Mouse (Mus musculus): Measurements from ENCODE around the gene Polr3h.
A peak's percentile ranks its signal among the peaks of the same experiment; 100 is the strongest.

Polr3h gene

DNA sequence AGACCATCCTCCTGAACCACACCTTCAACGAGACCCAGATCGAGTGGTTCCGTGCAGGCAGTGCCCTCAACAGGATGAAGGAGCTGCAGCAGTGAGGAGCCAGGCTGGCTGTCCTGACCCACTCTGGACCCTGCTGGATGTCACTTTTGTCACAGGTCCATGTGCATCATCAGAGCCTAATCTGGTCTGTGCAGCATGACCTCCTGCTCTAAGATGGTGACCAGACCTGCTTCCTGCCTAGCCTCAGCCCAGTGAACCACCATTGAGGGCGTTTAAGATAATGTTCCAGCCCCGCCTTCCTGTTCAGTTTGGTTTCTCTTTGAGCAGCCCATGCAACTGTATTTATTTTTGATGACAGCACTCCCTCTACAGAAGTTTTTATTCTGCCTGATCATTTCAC is 11.4 kb downstream of the Polr3h start:
- DNase-seq, result no peak

DNA sequence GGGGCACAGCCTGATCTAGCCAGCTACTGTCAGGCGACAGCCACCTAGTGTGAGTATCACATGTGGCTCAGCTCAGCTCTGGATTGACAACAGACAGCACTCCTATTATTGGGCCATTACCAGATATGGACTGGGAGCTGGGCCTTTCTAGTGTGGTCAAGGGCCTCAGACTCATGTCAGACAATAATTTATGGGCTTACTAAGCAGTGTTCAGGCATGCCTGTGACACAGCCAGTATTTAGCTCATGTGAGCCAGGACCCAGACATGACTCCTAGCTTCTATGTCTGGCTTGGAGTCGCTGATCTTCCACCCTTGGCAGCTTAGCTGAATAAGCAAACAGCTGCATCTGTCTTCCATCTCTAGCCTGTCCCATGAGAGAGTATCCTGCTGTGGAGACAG is 13.5 kb downstream of the Polr3h start:
- DNase-seq, result no peak

DNA sequence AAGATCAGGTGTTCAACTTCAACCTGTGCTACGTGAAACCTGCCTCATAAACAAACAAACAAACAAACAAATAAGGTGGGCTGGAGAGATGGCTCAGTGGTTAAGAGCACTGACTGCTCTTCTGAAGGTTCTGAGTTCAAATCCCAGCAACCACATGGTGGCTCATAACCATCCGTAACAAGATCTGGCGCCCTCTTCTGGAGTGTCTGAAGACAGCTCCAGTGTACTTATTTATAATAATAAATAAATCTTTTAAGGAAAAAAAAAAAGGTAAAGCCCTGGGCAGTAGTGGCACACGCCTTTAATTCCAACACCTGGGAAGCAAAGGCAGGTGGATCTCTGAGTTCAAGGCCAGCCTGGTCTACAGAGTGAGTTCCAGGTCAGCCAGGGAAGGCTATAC is 17.3 kb downstream of the Polr3h start:
- peak in 1 of 2 experiments; percentile 24 for DNase-seq

DNA sequence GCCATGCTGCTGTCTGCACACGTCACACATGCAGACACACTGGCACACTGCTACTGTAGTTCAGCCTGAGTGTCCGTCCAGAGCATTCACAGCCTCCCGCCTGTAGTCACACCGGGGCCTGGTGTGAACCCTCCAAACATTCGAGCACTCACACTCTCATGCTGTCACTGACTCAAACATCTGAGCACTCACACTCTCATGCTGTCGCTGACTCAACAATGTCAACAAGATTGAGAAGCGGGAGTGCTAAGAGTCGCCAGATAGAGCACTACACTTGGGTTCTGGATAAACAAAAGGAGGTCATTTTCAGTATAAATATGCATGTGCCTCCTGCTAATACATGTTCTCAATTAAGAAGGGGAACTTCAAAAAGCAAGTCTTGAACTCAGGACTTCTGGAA is 18.1 kb downstream of the Polr3h start:
- no peak for DNase-seq

DNA sequence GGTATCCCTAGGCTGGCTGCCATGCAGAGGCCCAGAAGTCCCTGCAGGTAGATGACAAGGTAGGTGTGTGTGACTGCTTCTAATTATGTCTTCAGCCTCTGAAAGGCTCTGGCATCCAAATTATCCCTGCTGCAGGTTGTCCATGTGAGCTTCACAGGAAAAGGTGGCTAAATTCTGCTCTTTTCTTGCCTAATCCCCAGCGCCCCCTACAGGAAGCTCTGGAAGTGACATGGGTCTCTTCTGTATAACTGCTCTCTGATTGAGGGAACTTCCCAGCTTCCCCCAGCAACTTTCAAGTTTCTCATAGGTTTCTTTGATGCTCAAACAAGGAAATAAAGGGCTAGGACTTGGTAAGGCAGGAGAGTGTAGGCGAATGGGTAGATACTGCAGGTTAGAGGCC is 21.1 kb downstream of the Polr3h start:
- DNase-seq, result peak; percentile 88 to 89

DNA sequence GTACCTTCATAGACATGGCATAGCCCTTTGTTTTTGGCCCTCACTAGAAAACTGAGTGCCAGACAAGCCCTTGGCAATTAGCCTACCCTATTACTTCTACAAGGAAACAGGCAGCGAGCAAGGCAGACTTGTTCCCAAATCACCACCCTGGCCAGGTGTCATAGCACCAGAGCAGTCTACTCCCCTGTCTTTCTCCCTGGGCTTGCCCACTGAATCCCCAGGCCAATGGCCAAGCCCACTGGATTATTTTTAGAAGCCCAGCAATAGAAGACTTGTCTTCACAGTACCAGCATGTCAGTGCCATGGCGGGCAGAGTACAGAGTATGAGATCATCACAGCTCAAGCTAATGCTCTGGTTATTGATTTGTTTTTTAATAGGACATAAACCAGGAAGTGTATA is 27.3 kb downstream of the Polr3h start:
- DNase-seq, result no peak

DNA sequence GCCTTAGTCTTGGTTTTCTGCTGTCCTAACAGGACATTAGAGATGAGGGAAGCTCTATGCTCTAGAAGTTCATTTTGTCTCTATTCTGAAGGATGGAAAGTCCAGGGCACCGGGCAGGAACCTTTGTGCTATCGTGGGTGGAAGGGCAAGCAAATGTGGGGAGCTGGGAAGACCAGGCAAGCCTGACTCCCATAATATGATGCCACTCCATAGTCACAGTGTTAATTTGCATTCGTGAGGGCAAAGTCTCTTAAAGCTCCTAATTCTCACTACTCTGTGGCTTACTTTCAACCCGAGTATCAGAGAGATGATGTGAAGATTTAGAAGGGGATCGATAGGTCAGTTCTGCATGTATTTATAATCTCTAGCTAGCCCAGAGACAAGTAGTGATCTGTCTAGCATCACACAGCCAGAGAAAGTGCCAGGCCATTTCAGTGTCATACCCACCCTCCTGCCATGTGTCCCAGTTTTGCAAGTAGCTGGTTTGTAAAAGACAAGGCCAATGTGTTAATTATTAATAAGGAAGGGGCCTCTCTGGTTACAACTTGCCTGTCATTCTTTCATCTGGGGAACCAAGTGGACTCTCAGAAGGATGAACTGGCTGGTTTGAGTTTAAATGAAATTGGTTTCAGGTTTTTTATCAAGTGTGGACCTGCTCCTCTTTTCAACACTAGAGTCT is 28.3 kb downstream of the Polr3h start:
- no peak for DNase-seq

DNA sequence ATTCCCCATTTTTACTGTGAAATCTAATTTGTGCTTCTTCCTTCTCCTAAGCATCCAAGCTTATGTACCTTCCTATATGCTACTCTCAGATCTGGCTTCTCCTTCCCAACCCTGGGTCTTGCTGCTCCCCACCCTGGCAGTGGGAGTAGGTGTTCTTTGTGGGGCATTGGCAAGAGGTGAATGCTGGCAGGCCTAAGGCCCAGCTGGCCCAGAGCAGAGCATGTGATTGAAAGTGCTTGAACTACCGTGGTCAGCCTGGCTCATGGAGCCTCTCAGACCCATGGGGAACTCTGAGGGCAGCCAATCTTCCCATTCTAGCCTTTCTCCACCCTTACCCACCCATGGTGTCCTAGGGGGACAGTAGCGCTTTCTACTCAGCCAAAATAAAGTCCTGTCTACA is 29.6 kb downstream of the Polr3h start:
- DNase-seq, result no peak

DNA sequence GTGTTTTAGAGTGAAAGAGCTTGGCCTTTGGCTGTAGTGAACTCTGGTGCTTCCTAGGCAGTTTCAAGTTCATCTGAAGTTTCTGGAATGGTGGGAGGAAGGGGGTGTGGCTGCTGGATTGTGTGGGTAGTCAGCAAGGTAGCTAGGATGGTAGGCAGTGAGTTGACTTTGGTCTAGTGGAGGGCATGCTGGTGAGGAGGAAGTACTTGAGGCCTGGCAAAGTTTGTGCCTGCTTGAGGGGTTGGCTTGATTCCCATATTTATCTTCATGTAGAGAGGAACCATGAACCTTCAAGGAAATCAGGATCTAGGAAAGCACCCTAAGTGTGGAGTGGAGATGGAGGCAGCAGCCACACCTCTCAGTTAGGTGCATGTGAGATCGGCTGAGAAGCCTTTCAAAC is 32.0 kb downstream of the Polr3h start:
- DNase-seq, result no peak

DNA sequence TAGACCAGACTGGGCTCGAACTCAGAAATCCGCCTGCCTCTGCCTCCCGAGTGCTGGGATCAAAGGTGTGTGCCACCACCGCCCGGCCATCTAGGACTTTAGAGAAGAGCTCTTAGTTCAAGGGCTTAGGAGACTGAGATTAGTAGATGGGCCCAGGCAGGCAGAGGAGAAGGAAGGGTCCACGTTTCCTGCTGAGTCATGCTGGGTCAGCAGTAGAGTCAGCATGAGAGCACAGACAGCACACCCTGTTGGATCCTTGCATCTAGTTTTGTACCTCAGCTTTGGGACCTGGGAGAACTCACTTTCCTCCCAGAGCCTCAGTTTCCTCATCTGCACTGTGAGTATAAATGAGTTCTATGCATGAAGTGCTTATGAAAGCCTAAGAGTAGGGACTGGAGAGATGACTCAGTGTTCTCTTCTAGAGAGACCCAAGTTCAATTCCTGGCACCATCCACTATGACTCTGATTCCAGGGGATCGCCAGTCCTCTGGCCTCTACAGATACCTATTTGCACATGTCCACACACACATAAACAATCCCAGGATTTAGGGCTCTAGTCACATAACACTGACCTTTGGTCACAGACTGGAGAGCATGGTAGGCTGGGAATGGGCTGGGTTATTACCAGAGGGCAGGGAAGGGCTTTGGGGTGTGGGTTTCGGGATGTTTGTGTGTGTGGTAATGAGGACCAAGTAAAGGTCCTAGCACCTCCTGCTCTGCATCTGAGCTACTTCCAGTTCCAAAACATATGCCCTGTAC is 34.0 kb downstream of the Polr3h start:
- no peak for DNase-seq

DNA sequence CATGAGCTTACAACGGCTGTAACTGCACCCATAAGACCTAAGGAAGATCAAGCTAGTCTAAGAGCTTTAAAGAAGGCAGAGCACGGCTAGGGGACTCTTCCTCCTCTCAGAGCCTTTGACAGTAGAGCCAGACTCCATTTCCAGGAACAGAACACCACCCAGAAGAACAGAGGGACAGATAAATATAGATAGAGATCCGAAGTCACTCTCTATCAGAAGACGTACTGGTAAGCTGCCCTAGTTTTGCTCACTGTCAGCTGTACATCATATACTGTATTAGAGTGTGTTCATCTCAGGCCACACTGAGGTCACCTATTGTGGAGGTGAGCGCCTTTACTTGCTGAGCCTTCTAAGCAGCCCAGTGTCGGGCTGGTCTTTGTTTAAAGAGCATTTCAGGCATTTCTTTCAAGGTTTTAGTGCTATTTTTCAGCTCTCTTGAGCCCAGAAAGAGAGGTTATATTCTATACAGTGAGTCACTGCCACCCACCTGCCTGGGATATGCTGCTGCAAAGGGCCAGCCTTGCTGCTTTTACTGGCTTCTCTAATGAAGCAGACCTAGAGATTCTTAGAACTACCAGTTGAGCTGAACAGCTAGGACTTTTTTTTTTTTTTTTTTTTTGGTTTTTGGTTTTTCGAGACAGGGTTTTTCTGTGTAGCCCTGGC is 34.8 kb downstream of the Polr3h start:
- DNase-seq, result no peak

DNA sequence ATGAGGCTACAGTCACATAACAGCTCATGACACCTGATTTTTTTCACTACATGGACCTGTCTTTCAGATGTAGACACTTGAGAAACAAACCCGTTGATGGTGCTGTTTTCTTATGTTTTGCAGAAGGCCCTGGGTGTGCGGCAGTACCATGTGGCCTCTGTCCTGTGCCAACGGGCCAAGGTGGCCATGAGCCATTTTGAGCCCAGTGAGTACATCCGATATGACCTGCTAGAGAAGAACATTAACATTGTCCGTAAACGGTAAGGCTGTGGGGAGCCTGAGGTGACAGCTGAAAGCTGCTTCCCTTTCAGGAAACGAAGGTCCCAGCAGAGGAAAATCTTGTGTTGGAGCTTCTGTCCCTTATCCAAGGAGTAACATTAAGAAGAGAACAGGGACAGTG is 36.9 kb downstream of the Polr3h start:
- no peak for DNase-seq

DNA sequence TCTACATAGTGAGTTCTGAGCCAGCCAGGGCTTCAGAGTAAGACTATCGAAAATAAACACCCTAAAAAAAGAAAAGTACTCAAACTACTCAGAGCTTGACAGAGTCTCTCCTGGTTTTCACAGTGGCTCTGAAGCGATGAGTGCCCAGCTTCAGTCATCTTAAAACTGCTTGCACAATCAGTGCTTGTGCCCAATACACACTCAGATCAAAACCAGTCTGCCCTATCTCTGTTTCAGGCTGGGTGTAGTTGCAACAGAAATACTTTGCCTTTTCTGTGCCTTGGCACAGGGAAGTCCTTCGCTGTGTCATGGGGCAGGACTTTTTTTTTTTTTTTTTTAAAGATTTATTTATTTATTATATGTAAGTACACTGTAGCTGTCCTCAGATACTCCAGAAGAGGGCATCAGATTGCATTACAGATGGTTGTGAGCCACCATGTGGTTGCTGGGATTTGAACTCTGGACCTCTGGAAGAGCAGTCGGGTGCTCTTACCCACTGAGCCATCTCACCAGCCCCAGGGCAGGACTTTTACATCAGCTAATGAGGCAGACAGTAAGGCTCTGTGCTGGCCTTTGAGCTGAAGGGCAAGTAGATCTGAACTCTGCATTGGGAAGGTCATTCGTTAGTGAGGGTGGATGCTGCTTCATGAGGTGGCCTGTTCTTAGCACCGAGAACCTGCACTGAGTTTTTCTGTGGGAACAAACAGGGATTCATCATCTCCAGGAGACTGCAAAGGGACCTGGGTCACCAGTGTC is 39.1 kb downstream of the Polr3h start:
- no peak for DNase-seq

DNA sequence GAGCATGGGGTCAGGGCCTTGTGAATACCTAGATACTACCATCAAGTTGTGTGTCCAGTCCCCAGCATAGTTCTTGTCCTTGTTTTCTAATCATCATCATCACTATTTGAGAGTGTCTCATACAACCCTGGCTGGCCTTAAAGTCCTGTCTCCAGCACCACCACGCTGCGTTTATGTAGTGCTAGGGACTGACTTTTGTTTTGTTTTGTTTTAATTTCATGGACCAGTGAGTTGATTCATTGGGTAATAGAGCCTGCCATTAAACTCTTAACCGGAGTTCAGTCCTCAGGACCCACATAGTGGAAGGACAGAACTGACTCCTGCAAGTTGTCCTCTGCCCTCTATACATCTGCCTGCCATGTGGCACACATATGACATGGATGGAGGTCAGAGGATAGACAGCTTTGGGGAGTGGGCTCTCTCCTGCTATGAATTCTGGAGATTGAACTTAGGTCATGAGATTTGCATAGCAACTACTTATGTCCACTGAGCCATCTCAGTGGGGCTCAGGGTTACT is 40.6 kb downstream of the Polr3h start:
- no peak for DNase-seq

DNA sequence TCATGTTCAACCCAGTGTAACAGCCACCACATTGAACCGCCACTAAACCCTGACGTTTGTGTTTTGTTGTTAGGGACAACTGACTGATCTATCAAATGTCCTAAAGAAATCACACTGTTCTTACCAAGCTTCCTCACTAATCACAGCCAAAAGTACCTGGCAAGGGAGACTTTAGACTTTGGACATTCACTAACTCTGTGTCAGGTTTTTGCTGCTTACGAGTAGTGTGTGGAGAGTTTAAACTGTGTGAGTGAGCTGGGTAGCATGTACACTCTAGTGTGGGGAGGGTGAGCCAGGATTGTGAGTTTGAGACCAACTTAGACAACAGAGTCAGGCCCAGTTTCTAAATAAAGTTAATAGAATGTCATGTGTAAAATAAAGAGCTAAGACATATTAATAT is 43.7 kb downstream of the Polr3h start:
- no peak for DNase-seq

DNA sequence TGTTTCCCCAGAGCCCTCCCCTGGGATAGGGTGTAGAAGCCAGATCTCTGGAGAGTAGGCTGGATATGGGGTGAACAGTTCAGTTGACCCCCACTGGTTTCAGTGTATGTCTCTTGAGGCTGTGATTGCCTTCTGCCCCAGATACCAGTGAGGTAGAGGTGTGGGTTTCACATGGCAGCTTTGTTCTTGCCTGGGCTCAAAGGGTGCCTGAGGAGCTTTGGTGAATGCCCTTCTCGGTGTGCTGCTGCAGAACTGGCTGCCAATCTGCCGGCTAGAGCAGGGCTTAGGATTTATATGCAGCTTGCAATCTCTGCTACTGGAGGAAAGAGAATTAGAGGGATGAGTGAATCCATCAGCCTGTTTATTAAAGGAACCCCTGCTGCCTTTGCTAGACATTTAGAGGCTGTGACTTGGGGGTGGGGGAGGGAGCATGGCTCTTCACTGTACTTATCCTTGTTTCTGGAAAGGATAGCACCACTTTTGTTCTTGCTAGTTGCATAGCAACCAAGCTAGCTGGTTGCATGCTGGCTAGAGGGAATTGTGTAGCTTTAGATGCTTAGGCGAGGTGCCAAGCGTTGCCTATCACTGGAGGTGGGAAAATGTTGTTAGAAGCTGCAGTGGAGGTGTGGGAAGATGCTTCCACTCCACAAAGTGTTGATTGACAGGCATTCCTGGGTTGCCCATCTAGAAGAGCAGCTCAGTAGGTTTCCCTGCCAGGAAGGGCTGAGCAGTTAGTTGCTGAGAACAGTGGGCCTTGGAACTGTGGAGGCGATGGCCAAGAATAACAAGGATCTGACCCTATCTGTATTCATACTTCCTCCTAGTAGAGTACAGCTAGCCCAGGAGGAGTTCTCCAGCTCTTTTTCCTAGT is 46.3 kb downstream of the Polr3h start:
- DNase-seq, result no peak

DNA sequence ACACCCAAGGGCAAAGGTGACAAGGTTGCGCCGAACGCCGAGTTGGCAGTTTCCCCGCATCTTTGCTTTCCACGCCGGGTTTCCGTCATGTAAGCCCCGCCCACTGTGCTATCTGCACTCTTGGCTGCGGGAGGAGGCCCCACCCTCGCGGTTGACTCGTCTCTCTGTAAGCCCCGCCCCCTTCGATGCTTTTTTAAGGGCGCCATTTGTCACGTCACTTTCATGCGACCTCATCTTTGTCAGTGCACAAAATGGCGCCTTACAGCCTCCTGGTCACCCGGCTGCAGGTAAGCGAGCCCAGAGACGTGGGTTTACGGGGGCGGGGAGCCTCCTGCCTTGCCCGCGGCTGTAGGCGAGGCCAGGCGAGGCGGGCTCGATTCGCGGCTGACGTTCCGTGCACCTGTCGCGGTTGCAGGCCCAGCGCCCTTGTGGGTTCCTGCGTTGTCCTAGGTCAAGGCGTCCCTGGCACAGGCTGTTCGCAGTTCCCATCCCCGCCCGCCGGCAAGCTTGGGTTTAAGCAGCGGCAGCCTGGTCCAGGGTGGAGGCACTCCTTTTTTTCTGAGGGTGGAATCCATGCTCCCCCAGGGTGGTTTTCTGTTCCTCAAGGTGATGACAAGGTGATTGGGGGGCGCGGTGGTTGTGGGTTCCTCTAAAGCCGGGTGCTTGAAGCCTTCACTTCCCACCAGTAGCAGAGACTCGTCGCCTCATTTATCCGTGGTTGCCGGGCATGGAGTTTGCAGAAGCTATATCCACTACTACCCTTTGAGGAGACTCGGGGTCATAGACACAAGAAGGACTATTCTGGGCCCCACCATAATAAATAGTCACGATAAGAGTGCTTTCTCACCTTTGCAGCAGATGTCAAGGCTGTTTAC is 53.5 kb downstream of the Polr3h start, which contains the start of gene Aco2:
Gene Aco2 (plus strand): TSS at position 48 of the 875 bp plus-strand sequence.
- peak; percentile 99 to 100 for DNase-seq

DNA sequence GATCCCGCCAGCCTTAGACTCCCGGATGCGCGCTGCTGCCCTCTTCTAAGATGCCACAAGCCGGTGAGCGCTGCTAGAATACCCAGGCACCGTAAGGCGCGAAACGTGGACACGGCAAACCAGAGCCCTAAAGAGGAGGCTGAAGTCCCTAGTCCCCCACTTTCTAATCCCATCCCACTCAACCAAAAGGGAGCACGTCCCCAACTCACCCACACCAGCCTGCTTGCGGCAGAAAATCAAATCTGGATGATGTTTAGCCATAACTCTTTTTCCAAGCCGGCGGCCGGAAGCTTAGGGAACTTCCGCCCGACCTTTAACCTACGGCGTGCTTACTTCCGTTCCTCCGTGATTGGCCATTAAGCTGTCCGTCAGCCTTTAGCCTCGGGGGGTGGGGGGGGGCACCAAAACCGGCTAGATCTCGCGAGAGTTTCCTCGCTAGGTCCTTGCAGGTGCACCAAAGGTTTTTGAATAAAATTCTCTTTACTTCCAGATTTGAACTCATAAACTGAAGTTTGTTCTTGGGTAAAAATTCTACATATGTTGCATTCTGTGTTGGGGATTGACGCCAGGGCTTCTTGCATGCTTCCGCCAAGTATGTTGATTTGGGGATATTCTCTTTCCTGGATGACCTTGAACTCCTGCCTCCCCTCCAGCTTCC is 54.3 kb downstream of the Polr3h start, which contains the start of gene Phf5a:
Gene Phf5a (minus strand): TSS at position 308 of the 658 bp plus-strand sequence.
- peak; percentile 84 to 86 for DNase-seq

DNA sequence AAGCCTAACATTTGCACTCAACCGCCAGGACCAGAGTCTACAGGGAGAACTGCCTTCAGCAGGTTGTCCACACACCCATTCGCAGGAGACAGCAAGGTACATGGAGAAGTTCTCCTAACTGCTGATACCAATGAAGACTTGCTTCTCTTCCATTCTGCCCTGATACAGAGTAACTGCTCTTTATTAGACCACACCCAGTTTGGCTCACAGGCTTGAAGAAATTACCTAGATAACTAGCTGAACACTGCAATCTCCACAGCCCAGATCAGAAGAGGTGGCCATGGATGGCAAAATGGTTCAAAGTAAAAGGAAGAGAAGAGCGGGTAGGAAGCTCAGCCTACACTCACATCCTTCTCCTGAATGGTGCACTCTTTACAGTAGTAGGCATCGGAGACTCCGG is 56.1 kb downstream of the Polr3h start:
- DNase-seq, result no peak

DNA sequence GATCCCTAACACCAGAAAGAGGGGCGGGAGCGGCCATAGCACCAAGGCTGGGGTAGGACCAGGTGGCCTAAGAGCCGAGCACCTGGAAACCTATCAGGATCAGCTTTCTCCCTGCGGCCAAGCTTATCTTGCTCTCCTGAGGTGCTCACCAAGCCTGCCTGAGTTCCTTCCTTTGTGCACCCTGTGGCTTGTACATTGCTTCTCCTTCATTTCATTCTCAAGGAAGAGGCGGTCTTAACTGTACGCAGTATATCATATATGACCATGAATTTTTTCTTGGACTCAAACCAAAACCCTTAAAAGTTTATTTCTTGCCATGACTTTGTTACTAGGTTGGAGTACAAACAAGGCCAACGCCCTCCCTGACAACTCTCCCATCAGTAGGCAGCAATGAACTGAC is 61.8 kb downstream of the Polr3h start:
- DNase-seq, result no peak

Data from B cell, adult 2 months (primary cell).